Mouse (Mus musculus) CD8-positive naive resting alpha-beta T cell, adult 57 days (primary cell): ENCODE data around the gene Vmn1r151. TPM values are rescaled to one million over a fixed set of nuclear protein-coding genes. Genes with fewer than 3 reads are reported as not detected.

Experiments
- total RNA-seq: library from RNA; stranded (reverse); gene quantifications from one replicate; pipeline ENCODE4 v1.2.4, GENCODE M21; 2023

The Vmn1r151 gene
- total RNA-seq = not detected

GRCm38 (mm10) chr7:22499578-22499977, at the start of gene Vmn1r151:
Gene Vmn1r151 (minus strand): TSS chr7:22499678.

GRCm38 (mm10) chr7:22534787-22535186, 35.3 kb upstream of the Vmn1r151 start, which contains the start of gene Gm8677:
Gene Gm8677 (minus strand): TSS chr7:22534887.

GRCm38 (mm10) chr7:22522667-22523066, 23.2 kb upstream of the Vmn1r151 start, which contains the start of gene Vmn1r152:
Gene Vmn1r152 (plus strand): TSS chr7:22522967.

GRCm38 (mm10) chr7:22463975-22464374, 35.5 kb downstream of the Vmn1r151 start, which contains the start of gene Gm10665:
Gene Gm10665 (minus strand): TSS chr7:22464075.

Other genes with a start within 250 kb of the Vmn1r151 start
- not detected for gene Gm4187, start 170.0 kb downstream of the Vmn1r151 start, total RNA-seq
- gene Gm8660, start 128.6 kb downstream of the Vmn1r151 start, total RNA-seq = not detected
- not detected for gene Vmn1r148, start 86.1 kb downstream of the Vmn1r151 start, total RNA-seq
- gene Vmn1r149, start 61.4 kb downstream of the Vmn1r151 start, total RNA-seq = not detected
- gene Gm10665, start 35.6 kb downstream of the Vmn1r151 start, total RNA-seq = not detected
- not detected for gene Vmn1r152, start 23.3 kb upstream of the Vmn1r151 start, total RNA-seq
- not detected for gene Gm8677, start 35.2 kb upstream of the Vmn1r151 start, total RNA-seq
- not detected for gene Gm4201, start 65.7 kb upstream of the Vmn1r151 start, total RNA-seq
- gene Gm4565, start 88.4 kb upstream of the Vmn1r151 start, total RNA-seq = not detected
- not detected for gene Vmn1r155, start 158.3 kb upstream of the Vmn1r151 start, total RNA-seq
- gene Gm8693, start 192.6 kb upstream of the Vmn1r151 start, total RNA-seq = not detected
- not detected for gene Gm4567, start 220.0 kb upstream of the Vmn1r151 start, total RNA-seq